Mouse (Mus musculus) small intestine, adult 10 weeks (tissue): Measurements from ENCODE around the gene Gramd1b. TPM values are rescaled to one million over a fixed set of nuclear protein-coding genes. Genes with fewer than 3 reads are reported as not detected.

Source experiments
- polyA plus RNA-seq: library from polyadenylated mRNA; stranded (reverse); fragments of 350-450 nt; fragmentation: Illumina TruSeq; extraction: RNeasy Lipid Tissue Mini Kit (QIAGEN cat#74804); gene quantifications from one replicate; pipeline ENCODE4 v1.2.3, GENCODE M21; 2014; ENCODE audit warnings: low replicate concordance

Gramd1b gene
- polyA plus RNA-seq = 22.9 TPM

DNA sequence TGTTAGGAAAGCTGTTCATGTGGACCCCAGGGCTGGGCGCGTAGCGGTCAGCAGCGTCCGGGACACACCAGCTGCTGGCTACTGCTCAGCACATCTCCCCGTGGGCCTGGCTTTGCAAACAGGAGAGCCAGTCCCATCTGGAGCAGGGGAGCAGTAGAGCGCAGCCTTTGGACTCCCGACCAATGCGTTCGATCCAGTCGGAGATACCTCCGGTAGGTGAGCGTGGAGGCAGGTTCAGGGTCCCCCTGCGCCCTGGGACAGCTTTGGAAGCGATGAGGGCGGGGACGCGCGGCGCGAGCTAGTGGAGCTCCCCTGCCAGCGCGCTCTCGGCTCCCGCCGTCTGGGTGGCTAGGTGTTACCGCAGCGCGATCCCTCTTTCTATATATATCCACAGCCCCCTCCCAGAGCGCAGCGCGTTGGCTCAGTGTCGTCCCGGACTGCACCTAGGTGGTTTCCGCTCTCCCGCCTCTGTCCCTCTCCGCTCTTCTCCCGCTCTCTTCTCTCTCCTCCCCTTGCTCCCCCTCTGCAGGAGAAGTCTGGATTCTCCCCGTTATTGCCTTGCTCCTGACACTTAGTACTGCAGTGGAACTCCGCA, at the start of gene Gramd1b:
Gramd1b (minus strand) TSS at position 357 of the 595 bp plus-strand sequence.

DNA sequence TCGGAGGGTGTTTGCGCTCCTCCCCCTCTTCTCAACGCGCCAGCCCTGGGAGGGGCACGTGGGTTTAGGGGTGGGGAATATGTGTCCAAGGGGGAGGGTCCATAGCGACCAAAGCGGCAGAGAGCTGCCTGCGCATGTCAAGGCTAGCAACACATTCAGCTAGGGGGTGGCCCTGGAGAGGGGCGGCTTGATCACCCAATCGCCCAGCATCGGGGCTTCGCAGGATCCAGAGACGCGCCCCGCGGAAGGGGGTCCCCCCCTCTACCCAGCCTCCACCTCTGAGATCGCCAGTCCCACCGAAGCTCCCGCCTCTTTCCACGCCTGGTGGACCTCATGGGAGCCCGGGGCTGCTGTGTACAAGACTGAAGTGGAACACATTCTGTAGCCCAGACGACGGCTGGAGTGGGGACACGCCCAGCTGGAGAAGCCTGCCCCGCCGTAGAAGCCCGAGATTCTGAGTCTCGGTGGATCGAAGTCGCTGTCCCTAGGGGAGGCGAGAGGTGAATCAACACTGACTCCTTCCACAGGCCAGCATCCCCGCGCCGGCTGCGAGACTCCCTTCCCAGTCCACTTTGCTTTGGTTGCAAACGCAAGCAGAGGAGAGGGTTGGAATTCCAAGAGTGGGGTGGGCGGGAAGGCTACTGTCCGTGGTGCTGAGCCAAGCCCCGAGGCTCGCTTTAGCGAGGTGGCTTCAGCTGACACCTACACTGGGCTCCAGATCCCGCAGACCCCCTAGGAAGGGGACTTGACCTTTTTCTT, 261.9 kb downstream of the Gramd1b start, which contains the start of gene Scn3b:
Scn3b (plus strand) TSS at position 115 of the 759 bp plus-strand sequence.

Other genes starting within 250 kb of the Gramd1b start
- gene Gm21915, start 139.2 kb upstream of the Gramd1b start, polyA plus RNA-seq = not detected
- 30.1 TPM for gene Clmp, start 154.6 kb upstream of the Gramd1b start, polyA plus RNA-seq